Mouse (Mus musculus): ENCODE measurements around the gene Dlg5.

Gene Dlg5

DNA sequence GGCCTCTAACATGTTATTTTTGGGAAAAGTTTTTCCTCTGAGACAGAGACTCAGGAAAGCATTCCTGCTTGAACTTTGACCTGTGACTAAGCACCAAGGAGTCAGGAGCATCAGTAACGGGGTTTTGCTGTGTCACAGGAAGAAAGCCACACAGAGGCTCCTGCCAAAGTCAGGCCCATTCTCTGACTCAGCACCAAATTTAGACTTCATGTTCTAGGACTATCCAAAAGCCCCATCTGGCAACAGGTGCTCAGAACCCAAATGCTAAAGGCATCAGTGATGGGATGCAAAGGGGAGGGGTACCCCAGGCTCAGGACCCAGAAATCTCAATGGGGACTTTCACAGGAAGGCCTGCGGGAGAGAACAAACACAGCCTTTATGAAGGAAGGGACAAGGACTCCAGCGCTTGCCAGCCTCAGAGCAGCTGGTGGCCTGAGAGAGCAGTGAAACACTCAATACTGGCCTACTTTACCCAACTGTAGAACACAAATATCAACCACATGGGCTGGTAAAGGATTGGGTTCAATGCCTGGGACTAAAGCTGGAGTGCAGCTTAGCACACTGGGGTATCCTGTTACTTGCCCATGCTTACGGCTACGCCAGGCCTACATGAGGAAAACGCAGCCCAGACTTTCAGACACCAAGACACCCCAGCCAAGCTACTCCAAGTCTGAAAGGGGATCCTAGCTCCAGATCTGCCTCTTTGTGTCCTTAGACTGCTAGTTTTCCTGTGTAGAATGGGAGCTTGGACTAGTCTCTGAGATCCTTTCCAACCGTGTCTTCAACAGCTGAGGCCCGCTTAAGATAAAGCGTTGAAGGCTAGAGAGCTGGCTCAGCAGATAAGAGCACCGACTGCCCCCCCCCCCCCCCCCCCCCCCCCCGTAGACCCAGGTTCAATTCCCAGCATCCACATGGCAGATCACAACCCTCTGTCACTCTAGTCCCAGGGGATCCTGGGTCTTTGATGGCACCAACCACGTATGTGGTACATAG, 12.8 kb downstream of the Dlg5 start:
- DNase-seq (ENCODE audit: low spot score), result no peak

DNA sequence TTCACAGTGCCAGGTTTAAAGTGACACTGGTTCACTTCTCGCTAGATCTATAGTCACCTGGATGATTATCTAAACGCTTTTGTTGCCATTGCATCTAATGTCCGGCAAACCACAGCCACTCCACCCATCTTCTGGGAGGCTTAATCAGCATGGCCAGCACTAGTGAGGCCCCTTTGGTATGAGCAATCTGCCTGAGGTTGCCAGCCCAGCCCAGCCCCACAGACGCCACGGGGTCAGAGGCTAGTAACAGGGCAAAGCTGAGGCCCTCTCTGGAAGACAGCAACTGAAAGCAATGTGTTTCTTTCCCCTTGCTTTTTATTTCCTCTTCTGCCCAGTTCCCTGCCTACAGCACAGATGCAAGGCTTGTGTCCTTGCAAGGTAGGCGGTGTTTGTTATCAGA, 17.2 kb downstream of the Dlg5 start:
- no peak for DNase-seq (ENCODE audit: low spot score)

DNA sequence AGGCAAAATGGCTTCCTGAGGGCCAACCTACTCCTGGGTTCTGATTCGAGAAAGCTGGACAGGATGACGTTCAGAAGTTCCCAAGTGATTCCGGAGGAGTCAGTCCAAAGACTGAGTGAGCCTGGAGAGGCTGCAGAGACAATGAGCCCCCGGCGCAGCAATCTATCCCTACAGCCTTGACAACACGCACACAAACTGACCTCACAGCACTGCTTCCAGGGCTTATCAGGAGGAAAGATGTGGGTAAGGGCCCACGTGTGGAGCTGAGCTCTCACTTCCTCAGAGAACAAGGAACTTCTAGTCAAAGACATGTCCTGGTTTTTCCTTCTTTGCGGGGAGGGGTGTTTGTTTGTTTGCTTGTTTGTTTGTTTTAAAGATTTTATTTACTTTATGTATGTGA, 18.7 kb downstream of the Dlg5 start:
- DNase-seq (ENCODE audit: low spot score), result no peak

DNA sequence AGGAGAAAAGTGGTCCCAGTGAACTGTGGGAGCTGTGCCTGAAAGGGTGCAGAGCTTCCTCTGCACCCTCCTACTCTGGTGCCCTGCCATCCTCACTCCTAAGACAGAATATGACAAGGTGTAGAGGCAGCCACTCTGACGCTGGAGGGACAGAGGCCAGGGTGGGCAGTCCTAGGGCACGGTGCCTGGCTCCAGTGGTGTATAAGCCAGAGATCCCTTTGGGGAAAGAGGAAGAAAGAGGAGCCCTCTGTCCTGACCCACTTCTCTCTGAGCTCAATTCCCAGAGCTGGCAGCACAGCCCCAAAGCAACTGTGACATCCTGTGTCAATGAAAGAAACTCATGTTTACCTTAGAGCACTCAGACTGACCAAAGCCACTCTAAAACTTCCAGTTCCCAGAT, 19.4 kb downstream of the Dlg5 start:
- no peak for DNase-seq (ENCODE audit: low spot score)

DNA sequence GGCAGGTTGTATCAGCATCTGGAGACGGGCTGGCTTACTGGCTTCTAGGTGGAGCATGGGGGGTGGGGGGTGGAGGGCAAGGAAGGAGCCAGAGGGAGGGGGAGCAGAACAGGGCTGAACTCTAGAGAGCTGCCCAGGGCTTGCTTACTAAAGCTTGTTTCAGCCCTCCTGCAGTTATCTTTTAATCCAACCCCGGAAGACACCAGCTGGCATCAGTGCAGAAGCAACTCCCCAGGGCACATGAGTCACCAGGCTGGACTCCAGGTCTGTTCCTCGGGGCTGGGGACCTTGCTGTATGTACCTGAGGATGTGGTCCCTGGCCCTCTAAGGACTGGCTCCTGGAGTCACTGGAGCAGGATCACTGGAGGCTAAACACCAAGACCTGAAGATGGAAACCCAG, 23.0 kb downstream of the Dlg5 start:
- DNase-seq (ENCODE audit: low spot score), result no peak

DNA sequence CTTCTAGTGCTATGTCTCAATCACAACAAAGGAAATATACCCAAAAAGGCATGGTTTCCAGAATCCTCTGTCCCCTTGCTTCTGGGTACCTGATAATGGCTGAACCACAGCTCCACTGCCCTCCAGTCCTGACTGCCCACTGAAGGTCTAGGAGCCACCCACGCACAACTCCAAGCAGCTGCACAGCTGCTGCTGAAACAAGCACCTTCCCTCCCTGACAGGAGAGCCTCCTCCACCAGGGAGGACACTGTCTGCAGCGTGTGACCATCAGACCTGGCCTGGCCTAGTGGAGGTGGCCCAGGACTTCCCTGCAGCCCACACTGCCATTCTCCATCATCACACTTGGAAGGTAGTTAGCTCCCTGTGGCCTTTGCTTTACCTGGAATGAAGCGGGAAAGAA, 23.4 kb downstream of the Dlg5 start:
- DNase-seq (ENCODE audit: low spot score), result no peak

DNA sequence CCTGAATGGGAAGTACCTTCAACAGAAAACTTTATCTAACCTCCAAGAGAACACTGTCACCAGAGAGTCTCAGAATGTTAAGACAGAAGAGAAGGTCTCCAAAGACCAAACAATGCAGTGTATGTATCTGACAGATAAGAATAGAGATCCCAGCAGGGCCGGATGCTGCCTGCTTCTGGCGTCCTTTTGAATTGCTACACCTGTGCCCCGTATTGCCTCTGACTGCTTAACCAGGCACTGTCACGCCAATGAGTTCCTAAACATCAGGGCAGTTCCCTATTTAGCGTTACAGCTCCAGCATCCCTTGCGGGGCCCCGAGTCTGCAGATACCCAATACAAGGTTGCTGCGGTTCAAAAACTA, 28.4 kb downstream of the Dlg5 start:
- DNase-seq (ENCODE audit: low spot score), result no peak

DNA sequence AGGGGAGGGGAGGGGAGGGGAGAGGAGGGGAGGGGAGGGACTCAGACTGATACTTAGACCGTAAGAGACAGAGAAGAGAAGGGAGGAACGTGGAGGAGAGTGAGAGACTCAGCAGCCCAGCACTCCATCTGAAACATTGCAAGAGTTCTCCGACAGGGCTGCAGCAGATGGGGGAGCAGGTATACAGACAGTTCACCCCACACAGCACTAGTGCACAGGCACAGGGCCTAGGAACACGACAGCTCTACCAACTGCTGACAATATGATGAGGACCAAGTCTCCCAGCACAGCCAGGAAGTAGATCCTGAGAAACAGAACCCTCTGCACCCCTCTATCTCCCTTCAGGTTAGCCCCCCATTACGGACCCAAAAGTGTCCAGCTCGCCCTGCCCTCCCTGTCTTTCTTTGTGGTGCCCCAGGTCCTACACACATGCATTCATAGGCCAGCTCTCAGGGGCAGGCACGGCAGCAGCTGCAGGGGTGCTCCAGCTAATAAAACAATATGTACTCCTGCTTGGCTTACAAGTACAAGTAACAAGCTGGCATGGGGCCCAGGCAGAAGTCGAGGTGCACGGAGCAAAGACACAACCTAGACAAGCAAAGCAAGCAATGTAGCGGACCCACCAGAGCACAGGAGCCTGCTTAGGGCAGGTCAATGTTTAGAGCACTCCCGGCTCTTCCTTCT, 28.9 kb downstream of the Dlg5 start:
- DNase-seq (ENCODE audit: low spot score), result no peak

DNA sequence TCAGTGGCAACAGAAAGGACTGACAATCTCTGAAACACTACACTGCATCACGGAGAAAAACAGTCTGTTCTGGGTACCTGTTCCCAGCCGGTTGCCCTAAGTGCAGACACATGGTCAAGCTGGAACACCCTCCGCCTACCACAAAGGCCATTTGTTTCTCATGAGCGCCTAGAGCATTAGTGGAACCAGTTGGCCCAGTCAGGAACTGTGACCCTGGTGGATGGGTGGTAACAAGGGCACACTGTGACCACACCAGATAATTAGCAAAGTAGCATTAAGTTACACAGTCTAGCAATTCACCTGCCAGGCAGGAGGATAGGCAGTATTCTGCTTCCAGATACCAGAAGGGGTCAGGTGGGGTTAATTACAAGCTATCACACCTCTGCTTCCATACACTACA, 29.7 kb downstream of the Dlg5 start:
- DNase-seq (ENCODE audit: low spot score), result no peak

DNA sequence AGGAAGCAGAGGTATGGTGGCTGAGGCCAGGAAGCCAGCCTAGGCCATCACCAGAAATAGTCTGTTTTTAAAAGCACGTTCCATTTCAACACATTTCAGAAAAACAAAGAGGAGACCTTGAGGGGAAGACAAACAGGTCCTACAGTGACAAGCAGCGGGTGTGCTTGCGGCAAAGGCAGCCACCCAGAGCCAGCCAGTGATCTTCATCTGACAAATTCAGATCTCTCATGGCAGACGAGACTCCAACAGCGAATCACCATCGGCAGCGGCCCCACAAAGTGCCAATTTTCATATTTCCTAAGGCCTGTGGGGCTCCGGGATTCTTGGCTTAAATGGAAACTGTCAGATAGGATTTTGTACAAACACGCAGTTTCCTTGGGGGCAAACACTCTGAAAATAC, 31.3 kb downstream of the Dlg5 start:
- DNase-seq (ENCODE audit: low spot score), result peak; percentile 37

DNA sequence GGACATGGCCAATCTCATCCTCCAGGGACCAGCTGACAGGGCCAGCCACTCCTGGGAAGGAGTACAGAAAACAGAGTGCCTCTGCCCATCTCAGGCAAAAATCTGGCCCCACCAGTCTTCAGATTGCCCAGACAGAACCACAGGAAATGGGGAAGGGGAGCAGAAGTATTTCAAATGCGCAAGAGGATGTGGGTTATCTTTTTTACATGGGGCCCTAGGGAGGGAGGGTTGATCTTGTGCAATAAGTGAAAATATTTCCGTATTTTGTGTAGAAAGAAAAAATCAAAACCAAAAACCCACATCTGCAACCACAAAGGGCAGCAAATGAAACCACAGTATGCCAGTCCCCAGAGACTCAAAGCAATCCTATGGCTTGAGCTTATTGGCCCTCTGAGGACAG, 32.4 kb downstream of the Dlg5 start:
- DNase-seq (ENCODE audit: low spot score), result no peak

DNA sequence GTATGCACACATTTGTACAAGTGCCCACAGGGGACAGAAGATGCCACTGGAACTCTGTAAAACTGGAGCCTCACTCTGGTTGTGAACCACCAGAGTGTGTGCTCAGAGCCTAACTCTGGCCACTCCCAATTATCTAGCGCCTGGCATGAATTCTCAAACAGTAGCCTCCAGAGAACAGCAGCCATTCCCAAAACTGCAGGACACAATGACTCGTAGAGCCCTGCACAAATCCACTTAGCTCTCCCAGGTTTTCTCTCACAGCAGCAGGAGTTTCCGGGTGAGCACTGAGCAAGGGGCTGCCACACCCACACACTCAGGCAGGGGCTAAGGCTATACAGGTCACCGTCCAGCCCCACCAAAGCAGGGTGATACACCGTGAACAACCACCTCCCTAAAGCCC, 32.9 kb downstream of the Dlg5 start:
- no peak for DNase-seq (ENCODE audit: low spot score)

DNA sequence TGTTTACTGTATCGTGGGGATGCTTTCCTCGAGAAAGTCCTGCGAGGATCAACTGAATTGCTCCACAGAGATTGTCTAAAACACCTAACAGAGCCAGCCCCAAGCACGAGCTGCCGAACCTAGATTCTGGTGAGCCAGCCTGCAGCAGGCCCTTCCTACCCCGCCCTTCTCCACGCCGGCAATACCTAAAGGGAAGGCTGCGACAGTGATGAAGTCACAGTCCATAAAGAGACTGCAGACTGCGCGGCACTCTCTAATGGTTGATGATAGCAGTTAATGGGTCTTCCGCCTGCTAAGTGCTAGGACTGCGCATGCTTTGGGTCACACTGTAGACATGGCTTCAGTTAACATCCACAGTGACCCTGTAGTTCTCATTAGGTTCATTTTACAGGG, 38.4 kb downstream of the Dlg5 start:
- no peak for DNase-seq (ENCODE audit: low spot score)

DNA sequence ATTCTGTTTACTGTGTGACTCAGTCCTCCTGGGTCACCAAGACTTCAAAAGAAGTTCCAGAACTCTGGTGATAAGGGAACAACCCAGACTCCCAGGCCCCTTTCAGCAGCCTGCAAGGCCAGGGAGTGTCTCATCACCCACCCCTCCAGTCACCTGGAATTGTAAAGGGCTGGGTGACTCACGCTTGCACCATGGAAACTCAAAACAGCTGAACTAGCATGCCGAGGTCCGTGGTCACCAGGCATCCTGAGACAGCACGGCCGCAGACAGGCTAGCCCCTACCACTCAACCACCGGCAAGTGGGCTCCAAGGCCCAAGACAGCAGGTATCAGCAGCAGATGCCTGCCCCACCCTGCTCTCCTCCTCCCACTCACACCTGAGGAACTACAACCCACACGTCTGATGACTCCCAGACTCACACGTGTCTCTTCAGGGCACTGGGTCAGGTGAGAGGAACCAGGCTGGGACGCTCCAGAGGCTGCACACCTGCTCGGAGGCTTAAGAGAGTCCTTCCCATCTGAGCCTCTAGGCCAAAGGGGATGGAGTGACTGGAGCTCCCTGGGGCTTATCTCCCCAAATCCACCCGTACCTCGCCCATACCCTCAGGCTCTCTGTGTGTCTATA, 38.9 kb downstream of the Dlg5 start:
- DNase-seq (ENCODE audit: low spot score), result peak; percentile 76

DNA sequence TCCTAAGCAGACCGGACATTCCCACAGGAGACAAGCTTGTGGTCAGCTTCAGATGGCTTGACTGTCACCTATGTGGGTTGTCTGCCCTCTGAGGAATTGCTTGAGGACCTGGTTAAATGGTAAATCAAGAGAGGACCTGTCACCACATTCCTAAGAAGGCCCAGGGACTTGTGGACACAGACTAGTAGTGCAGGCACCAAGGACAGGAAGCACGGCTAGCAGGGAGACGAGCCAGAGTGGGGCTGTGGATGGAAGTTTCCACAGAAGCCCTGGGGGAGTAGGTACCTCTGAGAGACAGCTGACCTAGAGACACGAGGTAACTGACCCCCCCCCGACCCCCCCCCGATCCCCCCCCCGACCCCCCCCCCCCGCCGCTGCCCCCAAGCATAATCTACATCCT, 39.4 kb downstream of the Dlg5 start:
- DNase-seq (ENCODE audit: low spot score), result peak; percentile 46

DNA sequence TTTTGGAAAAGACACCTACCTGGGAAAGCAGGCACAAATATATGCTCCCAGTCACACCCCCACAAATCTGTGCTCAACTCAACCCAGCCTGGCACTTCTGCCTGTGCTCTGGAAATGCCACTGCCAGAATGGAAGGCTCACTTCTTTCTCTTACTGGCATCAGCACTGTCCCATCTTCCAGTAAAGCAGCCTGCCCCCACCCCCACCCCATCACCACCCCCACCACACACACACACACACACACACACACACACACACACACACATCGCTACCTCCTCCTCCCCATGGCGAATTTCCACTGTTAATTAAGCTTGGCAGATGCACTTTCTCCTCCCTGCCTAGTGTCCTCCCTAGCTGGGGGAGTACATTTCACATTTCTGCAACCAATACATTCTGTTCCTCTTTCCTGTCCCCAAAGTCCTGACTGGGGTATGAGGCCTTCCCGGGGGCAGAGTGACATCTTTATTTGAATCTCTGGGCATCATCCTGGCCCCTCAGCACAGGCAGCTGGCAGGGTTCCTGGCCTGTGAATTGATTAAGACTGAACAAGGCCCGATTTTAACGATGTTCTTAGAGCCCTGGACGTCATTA, 40.3 kb downstream of the Dlg5 start:
- DNase-seq (ENCODE audit: low spot score), result no peak

DNA sequence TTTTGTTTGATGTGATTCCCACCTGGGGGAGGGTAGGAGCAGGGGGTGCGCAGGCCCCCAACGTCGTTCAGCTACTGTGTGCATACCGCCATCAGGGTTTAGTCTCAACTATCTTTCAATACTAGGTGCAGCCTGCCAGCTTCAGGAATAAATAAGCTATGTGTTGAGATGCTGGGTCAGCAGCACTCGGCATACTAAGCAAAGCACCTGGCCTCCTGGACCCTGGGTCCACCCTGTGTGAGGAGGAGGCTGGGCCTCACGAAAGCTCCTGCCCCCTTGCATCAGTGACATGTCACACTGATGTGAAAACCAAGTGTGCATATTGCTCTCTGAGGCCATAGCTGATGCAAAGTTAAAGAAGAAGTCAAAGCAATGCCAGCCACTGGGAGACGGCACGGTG, 42.5 kb downstream of the Dlg5 start:
- DNase-seq (ENCODE audit: low spot score), result no peak

DNA sequence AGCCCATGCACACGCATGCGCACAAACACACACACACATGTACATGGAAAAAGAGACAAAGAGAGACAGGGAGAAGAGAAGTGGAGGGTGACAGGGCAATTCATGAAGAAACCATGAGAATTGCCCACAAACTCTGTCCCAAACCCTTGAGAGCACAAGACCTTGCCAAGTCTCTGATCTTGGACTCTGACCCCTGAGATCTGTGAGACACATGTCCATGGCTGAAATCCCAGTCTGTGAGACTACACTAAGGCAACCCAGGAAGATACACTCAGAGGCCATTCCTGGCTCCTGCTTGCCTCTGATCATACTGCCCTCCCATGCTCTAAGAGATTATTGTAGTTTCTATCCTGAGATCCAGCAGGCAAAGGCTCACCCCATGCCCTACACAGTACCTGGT, 44.9 kb downstream of the Dlg5 start:
- no peak for DNase-seq (ENCODE audit: low spot score)

DNA sequence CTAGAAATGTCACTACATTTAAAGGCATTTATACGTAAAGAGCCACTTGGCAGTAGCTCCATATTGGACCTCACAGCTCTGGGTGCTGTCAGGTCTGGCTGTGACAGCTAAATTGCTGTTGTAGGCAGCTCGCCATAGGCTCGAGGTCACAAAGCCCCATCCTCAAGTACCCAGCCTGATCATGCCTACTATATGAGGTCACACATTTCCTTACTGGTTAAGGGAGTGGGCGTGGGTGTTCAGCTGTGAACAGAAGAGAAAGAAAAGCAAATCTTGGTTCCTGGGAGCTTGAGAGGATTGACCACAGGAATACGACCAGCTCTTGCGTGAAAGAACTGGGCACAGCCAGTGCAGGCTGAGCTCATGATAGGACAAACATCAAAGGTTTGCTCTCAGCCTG, 46.0 kb downstream of the Dlg5 start:
- DNase-seq (ENCODE audit: low spot score), result no peak

DNA sequence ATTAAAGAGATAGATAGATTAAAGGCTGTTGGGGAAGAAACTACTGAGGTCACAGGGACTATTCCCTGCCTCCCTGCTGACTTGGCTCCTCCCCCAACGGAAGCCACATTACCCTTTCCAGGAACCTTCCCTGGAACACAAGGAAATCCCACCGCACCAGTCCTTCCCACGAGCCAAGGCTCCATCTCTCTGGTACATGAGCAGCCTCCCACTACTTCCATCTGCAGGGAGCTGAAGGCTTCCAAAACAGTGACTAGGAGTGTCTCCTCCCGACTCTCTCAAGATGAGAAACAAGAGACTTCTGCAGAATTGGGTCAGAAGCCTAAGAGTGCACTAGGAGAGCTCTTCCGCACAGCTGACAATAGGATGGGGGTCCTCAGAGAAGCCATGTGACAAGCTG, 47.9 kb downstream of the Dlg5 start:
- no peak for DNase-seq (ENCODE audit: low spot score)

DNA sequence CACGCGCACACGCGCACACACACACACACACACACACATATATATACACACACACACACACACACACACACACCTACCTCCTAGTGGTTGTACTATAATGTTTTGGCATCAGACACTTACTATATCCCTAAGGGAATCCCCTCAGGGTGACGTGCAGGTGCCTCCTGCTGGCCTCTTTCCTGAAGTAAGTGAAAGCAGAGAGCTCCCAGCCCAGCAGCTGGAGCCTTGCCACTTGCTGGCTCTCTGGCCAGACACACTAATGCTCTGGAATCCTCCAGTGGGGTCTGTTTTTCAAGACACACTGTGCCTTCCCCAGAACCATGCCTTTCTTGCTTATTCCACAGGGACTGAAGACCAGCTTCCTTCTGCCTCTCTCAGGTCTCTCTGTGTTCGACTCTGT, 48.8 kb downstream of the Dlg5 start:
- no peak for DNase-seq (ENCODE audit: low spot score)

DNA sequence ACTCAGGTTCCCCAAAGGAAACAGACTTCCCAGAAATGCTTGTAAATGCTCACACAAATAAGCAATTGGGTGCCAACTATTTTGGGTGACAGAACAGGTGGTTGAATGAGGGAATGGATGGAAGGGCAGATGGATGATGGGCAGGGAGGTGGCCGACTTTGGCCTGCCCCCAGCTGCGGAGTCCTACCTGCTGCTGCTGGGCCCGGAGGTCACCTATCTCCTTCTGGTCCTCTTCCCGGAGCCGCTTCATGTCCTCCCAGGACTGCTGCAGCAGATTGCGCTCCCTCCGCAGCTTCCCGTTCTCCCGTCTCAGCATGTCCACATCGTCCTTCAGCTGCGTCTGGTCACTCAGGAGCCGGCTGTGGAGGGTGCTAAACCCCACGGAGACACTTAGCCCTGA, 55.6 kb downstream of the Dlg5 start:
- no peak for DNase-seq (ENCODE audit: low spot score)

DNA sequence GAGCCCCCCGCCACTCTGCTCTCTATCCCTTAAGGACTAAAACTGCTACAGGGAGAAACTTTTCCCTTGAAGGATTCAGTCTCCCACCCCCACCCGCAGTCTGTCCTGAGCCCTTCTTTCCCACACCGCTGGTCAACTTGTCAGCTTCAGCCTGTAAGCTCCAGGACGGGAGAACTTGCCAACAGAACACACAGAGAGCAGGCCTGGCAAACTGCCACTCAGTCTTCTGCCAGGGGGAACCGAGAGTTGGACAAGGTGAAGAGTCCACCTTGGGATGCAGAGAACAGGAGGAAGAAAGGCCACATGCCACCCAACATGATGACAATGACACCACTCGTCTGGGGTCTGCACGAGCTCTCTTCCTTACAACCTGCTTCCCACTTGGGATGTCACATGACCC, 56.1 kb downstream of the Dlg5 start:
- DNase-seq (ENCODE audit: low spot score), result no peak

All from ovary, adult 18-20 months (tissue).